Mouse (Mus musculus) regulatory T cell (primary cell): Measurements from ENCODE around the gene Dand5.

Source experiments
- in situ Hi-C: fragments of 300-600 bp; cut with MboI, MseI; formaldehyde crosslinking; loops from one replicate; pipeline ENCODE4 v1.15.1; 2025; ENCODE audit warnings: high pct_unique_total_duplicates

The Dand5 gene

GRCm38 (mm10) chr8:84784681-84785505 lies 37.7 kb downstream of the Dand5 start:
- in situ Hi-C loops = no loop called here

GRCm38 (mm10) chr8:84783919-84784581 lies 38.6 kb downstream of the Dand5 start:
- in situ Hi-C loops = no loop called here

GRCm38 (mm10) chr8:84783198-84783918 lies 39.3 kb downstream of the Dand5 start:
- in situ Hi-C loops = no loop called here

GRCm38 (mm10) chr8:84782680-84783079 lies 39.9 kb downstream of the Dand5 start:
- in situ Hi-C loops = no loop called here

GRCm38 (mm10) chr8:84781686-84782505 lies 40.7 kb downstream of the Dand5 start:
- in situ Hi-C loops = no loop called here

- in situ Hi-C loops = no loop called here
Measured at GRCm38 (mm10) chr8:84780949-84781680, 41.5 kb downstream of the Dand5 start.

GRCm38 (mm10) chr8:84780225-84780555 lies 42.4 kb downstream of the Dand5 start:
- in situ Hi-C loops = no loop called here

GRCm38 (mm10) chr8:84779519-84780224 lies 43.0 kb downstream of the Dand5 start:
- in situ Hi-C loops = no loop called here

- in situ Hi-C loops = no loop called here
Measured at GRCm38 (mm10) chr8:84778638-84779380, 43.8 kb downstream of the Dand5 start.

GRCm38 (mm10) chr8:84777899-84778637 lies 44.6 kb downstream of the Dand5 start:
- in situ Hi-C loops = no loop called here

- in situ Hi-C loops = no loop called here
Measured at GRCm38 (mm10) chr8:84776569-84776968, 46.1 kb downstream of the Dand5 start.

GRCm38 (mm10) chr8:84775621-84776113 lies 47.0 kb downstream of the Dand5 start:
- in situ Hi-C loops = no loop called here

- in situ Hi-C loops = no loop called here
Measured at GRCm38 (mm10) chr8:84775105-84775591, 47.5 kb downstream of the Dand5 start.

GRCm38 (mm10) chr8:84774473-84774911 lies 48.1 kb downstream of the Dand5 start:
- in situ Hi-C loops = no loop called here

- in situ Hi-C loops = no loop called here
Measured at GRCm38 (mm10) chr8:84773833-84774232, 48.8 kb downstream of the Dand5 start.

GRCm38 (mm10) chr8:84773304-84773703 lies 49.3 kb downstream of the Dand5 start:
- in situ Hi-C loops = no loop called here

- in situ Hi-C loops = no loop called here
Measured at GRCm38 (mm10) chr8:84772628-84773027, 50.0 kb downstream of the Dand5 start.

- in situ Hi-C loops = no loop called here
Measured at GRCm38 (mm10) chr8:84771941-84772378, 50.7 kb downstream of the Dand5 start.
